Mouse (Mus musculus): ENCODE data around the gene Fam219a.

The Fam219a gene

DNA sequence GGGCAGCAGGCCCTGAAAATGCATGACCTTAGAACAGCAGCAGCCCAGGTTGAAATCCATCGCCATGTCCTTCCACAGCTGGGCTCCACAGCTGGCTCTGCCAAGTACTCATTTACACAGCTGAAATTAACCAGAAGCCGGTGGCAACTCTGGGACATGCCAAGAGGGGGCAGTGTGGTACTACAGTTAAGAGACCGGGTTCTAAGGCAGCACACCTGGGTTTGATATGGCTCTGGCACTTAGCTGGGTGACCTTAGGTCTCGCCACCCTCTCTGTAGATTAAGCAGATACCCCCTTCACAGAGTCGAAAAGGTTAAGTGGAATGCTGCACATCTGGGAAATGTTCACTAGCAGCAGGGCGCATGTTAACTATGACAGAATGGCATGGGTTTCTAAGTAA lies 16.8 kb downstream of the Fam219a start:
- DNase-seq = peak; percentile 69

- DNase-seq = no peak
These were observed 22.3 kb downstream of the Fam219a start for GRCm38 (mm10) chr4:41547086-41547485.

DNA sequence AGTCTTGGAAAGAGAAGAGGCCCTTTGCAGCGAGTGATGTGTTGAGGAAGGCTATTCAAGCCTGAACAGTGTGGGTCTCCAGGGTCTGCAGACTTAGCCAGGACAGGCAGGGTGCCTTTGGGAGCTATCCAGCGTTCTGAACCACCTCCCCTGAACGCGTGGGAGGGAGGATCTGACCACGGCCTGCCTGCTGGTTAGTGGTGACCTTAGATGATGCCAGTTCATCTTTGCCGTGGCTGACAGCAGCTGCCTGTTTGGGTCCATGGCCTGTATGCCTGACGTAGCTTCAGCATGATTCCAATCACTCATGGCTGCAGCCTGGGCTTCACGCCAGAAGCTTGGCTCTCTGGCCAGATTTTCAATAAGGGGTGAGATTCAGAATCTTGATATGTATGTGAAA lies 23.4 kb downstream of the Fam219a start:
- DNase-seq = peak; percentile 37

- DNase-seq = no peak
These were observed 27.2 kb downstream of the Fam219a start for GRCm38 (mm10) chr4:41542136-41542535.

DNA sequence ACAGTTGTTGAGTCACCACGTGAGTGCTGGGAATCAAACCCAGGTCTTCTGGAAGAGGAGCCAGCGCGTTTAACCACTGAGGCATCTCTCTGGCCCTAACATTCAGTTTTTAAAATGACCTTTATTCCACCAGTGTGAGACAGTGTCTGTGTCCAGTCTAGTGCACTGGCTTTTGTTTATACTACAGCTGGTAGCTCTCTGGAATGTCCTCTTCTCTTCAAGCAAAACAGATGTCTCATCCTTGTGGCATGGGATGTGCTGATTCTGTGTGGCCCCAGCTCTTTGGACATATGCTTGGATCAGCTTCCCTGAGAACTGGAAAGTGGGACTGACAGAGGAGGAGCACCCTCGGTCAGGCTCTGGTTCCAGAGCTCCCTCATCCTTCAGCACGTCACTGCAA lies 34.5 kb downstream of the Fam219a start:
- DNase-seq = no peak

DNA sequence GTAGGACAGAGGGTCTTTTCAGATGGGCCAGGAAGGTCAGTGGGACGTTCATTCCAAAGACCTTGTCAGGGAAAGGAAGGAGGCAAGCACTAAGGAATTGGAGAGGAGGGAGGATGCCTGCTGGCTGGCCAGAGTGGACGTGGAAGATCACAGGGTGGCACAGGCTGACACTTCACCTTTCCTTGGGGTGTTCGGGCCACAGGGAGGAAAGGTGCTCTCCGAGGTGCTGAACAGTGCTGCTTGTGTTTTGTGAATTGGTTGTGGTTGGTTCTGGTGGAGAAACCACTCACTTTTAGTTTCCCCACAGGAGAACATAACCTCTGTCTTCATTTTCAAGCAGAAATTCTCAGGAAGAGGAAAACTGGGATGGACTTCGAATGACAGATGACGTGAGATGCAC lies 36.9 kb downstream of the Fam219a start:
- DNase-seq = no peak

- DNase-seq = no peak
These were observed 41.3 kb downstream of the Fam219a start for GRCm38 (mm10) chr4:41527996-41528395.

GRCm38 (mm10) chr4:41527076-41527475 lies 42.3 kb downstream of the Fam219a start:
- no peak for DNase-seq

- DNase-seq = no peak
These were observed 42.8 kb downstream of the Fam219a start for GRCm38 (mm10) chr4:41526553-41526952.

- no peak for DNase-seq
These were observed 44.5 kb downstream of the Fam219a start for GRCm38 (mm10) chr4:41524829-41525228.

GRCm38 (mm10) chr4:41523839-41524238 lies 45.5 kb downstream of the Fam219a start:
- DNase-seq = no peak

DNA sequence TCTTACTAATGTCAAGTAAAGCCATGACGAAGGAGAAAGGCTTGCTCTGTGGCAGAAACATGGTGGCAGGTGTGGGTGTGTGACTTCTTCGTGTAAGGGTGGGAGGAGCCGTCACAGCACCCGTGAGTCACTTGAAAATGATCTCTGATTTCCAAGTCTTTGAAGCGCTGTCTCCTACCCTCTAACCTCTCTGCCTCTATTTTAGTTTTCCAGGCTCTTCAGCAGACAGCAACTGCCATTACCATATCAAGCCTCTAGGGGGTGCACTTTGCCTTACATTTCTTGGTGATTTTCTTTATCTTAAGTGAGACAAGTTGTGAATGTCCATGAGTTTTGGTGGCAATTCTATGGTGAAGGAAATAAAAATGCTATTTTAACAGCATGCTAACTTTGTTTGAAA lies 46.5 kb downstream of the Fam219a start:
- no peak for DNase-seq

GRCm38 (mm10) chr4:41522136-41522535 lies 47.2 kb downstream of the Fam219a start:
- no peak for DNase-seq

DNA sequence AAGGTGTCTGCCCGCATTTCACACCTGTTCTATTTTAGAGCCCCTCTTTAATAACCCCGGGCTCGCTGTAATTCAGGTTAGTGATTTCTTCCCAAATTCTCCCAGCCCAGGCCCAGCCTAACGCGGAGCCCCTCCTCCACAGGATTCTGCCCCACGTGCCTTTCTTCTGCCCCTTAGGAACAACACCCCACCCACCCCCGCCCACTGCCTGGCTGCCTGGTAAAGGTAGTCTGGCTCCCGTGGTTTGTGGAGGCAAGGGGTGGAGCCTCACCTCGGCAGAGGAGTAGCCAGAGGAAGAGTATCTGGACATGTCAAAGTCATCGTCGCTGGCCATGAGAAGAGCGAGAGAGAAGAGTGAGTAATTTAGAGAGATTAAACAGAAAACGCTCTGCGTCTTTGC lies 48.7 kb downstream of the Fam219a start:
- no peak for DNase-seq

GRCm38 (mm10) chr4:41519195-41519594 lies 50.1 kb downstream of the Fam219a start:
- no peak for DNase-seq

- no peak for DNase-seq
These were observed 51.0 kb downstream of the Fam219a start for GRCm38 (mm10) chr4:41518349-41518748.

DNA sequence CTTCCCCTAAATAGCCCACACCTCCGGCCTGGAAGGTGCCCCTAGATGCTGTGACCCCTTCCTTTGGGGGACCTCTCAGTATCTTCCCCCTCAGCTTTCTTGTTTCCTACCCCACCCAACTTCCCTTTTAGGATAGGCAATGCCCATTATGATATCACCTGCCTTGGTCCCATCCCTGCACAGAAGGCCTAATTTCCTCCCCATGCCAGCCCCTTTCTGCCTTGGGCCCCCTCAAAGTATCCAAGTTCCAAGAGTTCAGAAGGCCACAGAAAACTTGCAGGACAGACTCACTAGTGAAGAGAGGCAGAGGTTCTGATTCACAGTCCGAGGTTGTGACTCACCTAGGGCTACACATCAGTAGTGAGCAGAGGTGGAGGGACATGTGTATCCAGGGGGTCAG lies 52.1 kb downstream of the Fam219a start, which contains the start of gene 1110017D15Rik:
Gene 1110017D15Rik, minus strand, starts transcription at position 101 of the 400 bp plus-strand sequence.
- no peak for DNase-seq

DNA sequence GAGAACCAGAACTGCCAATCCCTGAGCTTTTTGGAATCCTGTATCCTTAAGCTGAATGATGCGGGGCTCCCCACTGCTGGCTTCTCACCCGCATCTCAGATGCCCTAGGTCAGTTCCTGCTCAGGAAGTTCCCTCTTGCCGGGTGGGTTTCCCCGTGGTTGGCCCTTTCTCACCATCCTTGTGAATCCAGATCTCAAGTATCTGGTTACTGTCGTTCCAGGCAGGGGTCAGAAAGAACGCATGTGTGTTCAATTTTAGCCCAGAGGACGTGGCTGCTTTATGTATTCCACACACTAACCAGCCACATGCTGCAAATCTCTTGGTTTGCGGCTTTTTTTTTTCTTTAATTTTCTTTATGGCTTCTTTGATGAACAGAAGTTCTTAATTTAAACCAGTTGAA lies 55.6 kb downstream of the Fam219a start:
- no peak for DNase-seq

DNA sequence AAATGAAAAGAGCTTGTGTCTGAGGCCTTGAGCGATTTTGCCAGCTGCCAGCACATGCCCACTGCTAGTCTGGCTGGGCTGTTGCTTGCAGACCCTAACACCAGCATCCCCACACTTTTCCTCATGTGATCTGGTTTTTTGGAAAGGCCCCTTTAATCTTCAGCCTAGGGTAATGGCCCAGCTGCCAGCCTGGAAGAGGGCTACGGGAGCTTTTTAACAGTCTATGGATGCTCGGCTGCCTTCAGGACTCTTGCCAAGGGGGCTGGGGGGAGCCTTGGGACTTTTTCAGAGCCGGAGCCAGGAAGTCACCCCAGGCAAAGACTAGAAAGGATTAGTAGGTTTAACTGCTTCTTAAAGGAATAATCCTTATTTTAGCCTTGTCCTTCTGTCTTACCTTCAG lies 56.0 kb downstream of the Fam219a start:
- DNase-seq = no peak

GRCm38 (mm10) chr4:41507998-41508397 lies 61.3 kb downstream of the Fam219a start:
- no peak for DNase-seq

DNA sequence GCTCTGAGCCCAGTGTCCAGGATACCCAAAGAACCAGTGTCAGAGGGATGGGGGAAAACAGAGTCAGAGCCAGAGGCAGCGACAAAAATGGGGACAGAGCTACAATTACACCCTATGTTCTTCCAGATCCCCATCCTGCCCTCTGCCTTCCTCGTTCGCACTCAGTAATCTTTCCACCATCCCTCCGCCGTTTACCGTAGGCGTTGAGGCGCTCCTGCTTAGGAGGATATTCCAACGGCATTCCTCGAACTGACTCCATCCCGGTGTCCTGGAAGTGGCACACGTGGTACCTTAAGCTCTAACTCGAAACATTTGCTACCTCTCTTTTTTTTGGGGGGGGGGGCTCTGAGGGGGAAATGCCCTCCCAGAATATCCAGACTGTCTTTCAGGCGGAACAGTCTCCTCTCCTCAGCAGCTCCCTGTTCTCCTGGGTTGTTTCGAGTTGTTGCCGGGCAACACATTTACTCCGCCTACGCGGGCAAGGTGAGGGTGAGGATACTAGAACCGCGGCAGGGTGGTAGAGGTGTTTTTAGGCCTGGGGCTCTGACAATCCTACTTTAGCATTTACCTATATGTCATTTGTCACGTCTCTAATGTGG lies 61.9 kb downstream of the Fam219a start:
- no peak for DNase-seq

GRCm38 (mm10) chr4:41506906-41507305 lies 62.4 kb downstream of the Fam219a start:
- peak; percentile 84 for DNase-seq

GRCm38 (mm10) chr4:41506156-41506555 lies 63.2 kb downstream of the Fam219a start:
- DNase-seq = no peak

GRCm38 (mm10) chr4:41505131-41505551 lies 64.2 kb downstream of the Fam219a start:
- DNase-seq = no peak

GRCm38 (mm10) chr4:41504325-41504724 lies 65.0 kb downstream of the Fam219a start:
- DNase-seq = no peak

All from layer of hippocampus, adult 9-11 months (tissue).